Mouse (Mus musculus) MEL (cell line): ENCODE data around the gene Exoc5. TPM values are rescaled to one million over a fixed set of nuclear protein-coding genes. Genes with fewer than 3 reads are reported as not detected.

Source experiments
- DNase-seq: peaks from one replicate; pipeline ENCODE4 v3.0.0; 2011; ENCODE audit warnings: low read depth, low spot score
- H3K27ac ChIP-seq: 2 replicates; pipeline ENCODE4 v1.5.1; 2012; ENCODE audit warnings: low read depth, mild to moderate bottlenecking, control low read depth, low read length, moderate library complexity; ENCODE audit not compliant: control insufficient read depth
- H3K27me3 ChIP-seq, 2 experiments: fragments of 150-350 bp in 1 of 2; sonication (generic) in 1 of 2; 2 replicates each; pipeline ENCODE4 v1.6.1; 2012; ENCODE audit warnings: low read length in 2 of 2, mild to moderate bottlenecking in 2 of 2, improper control_type of control experiment in 1 of 2, moderate library complexity in 1 of 2; ENCODE audit not compliant: insufficient read depth in 2 of 2, control insufficient read depth in 1 of 2
- H3K36me3 ChIP-seq, 2 experiments: 2 replicates each; pipeline ENCODE4 v1.6.1; 2012 to 2014; ENCODE audit warnings: low read length in 2 of 2, improper control_type of control experiment in 1 of 2, inconsistent platforms in 1 of 2, mild to moderate bottlenecking in 1 of 2; ENCODE audit not compliant: insufficient read depth in 2 of 2, control insufficient read depth in 1 of 2
- H3K4me1 ChIP-seq, 2 experiments: fragments of 150-350 bp in 1 of 2; sonication (generic) in 1 of 2; 2 replicates each; pipeline ENCODE4 v1.6.1; 2012; ENCODE audit warnings: low read length in 2 of 2, improper control_type of control experiment in 1 of 2, mild to moderate bottlenecking in 1 of 2; ENCODE audit not compliant: insufficient read depth in 2 of 2, control insufficient read depth in 1 of 2
- H3K4me3 ChIP-seq, 2 experiments: fragments of 150-350 bp in 1 of 2; sonication (generic) in 1 of 2; 2 replicates each; pipeline ENCODE4 v1.5.1; 2012; ENCODE audit warnings: low read depth in 2 of 2, low read length in 2 of 2, mild to moderate bottlenecking in 2 of 2, moderate library complexity in 2 of 2, control low read depth in 1 of 2, improper control_type of control experiment in 1 of 2; ENCODE audit not compliant: control insufficient read depth in 1 of 2, insufficient read depth in 1 of 2
- H3K79me2 ChIP-seq: 2 replicates; pipeline ENCODE4 v1.6.1; 2012; ENCODE audit warnings: mild to moderate bottlenecking, low read length, moderate library complexity; ENCODE audit not compliant: control insufficient read depth, poor library complexity, insufficient read depth
- H3K9ac ChIP-seq: 2 replicates; pipeline ENCODE4 v1.6.1; 2012; ENCODE audit warnings: low read depth, mild to moderate bottlenecking, control low read depth, low read length, moderate library complexity; ENCODE audit not compliant: control insufficient read depth, poor library complexity, severe bottlenecking
- H3K9me3 ChIP-seq: fragments of 150-350 bp; sonication (generic); replicated peaks from 2 replicates; pipeline ENCODE4 v1.6.1; 2012; ENCODE audit warnings: mild to moderate bottlenecking, low read length, improper control_type of control experiment, moderate library complexity; ENCODE audit not compliant: insufficient read depth
- CHD1 ChIP-seq: IDR thresholded peaks from 2 replicates; pipeline ENCODE4 v1.6.1; 2012; ENCODE audit warnings: low read depth, mild to moderate bottlenecking, inconsistent platforms, low read length, improper control_type of control experiment
- CHD2 ChIP-seq: IDR thresholded peaks from 2 replicates; pipeline ENCODE4 v1.6.1; 2011; ENCODE audit warnings: low read length, improper control_type of control experiment
- CTCF ChIP-seq, 3 experiments: IDR thresholded peaks in 2 of 3; conservative IDR thresholded peaks in 1 of 3; 2 replicates each; pipeline ENCODE4 v1.5.1; 2011 to 2012; ENCODE audit warnings: low read length in 3 of 3, low read depth in 2 of 3, mild to moderate bottlenecking in 2 of 3, improper control_type of control experiment in 1 of 3, inconsistent platforms in 1 of 3, mixed read lengths in 1 of 3, moderate library complexity in 1 of 3; ENCODE audit not compliant: control insufficient read depth in 1 of 3, insufficient read depth in 1 of 3, poor library complexity in 1 of 3, severe bottlenecking in 1 of 3
- ELF1 ChIP-seq: IDR thresholded peaks from 2 replicates; pipeline ENCODE4 v1.6.1; 2014; ENCODE audit warnings: low read depth, mild to moderate bottlenecking, inconsistent platforms, low read length, improper control_type of control experiment, moderate library complexity
- ETS1 ChIP-seq: IDR thresholded peaks from 2 replicates; pipeline ENCODE4 v1.6.1; 2012; ENCODE audit warnings: low read depth, mild to moderate bottlenecking, inconsistent platforms, low read length, improper control_type of control experiment, moderate library complexity
- GABPA ChIP-seq: IDR thresholded peaks from 2 replicates; pipeline ENCODE4 v1.6.1; 2012; ENCODE audit warnings: low read depth, mild to moderate bottlenecking, inconsistent platforms, low read length, improper control_type of control experiment, moderate library complexity
- GATA1 ChIP-seq: IDR thresholded peaks from 2 replicates; pipeline ENCODE4 v1.6.1; 2011; ENCODE audit warnings: low read depth, low read length, improper control_type of control experiment
- MAX ChIP-seq: IDR thresholded peaks from 2 replicates; pipeline ENCODE4 v1.6.1; 2011; ENCODE audit warnings: low read length, improper control_type of control experiment
- MYB ChIP-seq: IDR thresholded peaks from 2 replicates; pipeline ENCODE4 v1.6.1; 2011; ENCODE audit warnings: mild to moderate bottlenecking, low read depth, low read length, improper control_type of control experiment
- RAD21 ChIP-seq: IDR thresholded peaks from 2 replicates; pipeline ENCODE4 v1.6.1; 2011; ENCODE audit warnings: mild to moderate bottlenecking, low read depth, low read length, improper control_type of control experiment
- SIN3A ChIP-seq: IDR thresholded peaks from 2 replicates; pipeline ENCODE4 v1.6.1; 2012; ENCODE audit warnings: low read length, improper control_type of control experiment, inconsistent platforms
- TBP ChIP-seq: IDR thresholded peaks from 2 replicates; pipeline ENCODE4 v1.8.0; 2011; ENCODE audit warnings: low read depth, low read length, improper control_type of control experiment
- TCF12 ChIP-seq: IDR thresholded peaks from 2 replicates; pipeline ENCODE4 v1.6.1; 2014; ENCODE audit warnings: low read depth, mild to moderate bottlenecking, inconsistent platforms, low read length, improper control_type of control experiment, moderate library complexity
- USF2 ChIP-seq, 2 experiments: IDR thresholded peaks; 2 replicates each; pipeline ENCODE4 v1.6.1; 2011 to 2012; ENCODE audit warnings: improper control_type of control experiment in 2 of 2, low read length in 2 of 2, borderline replicate concordance in 1 of 2, inconsistent platforms in 1 of 2, low read depth in 1 of 2, mild to moderate bottlenecking in 1 of 2; ENCODE audit not compliant: insufficient read depth in 1 of 2
- ZC3H11A ChIP-seq: IDR thresholded peaks from 2 replicates; pipeline ENCODE4 v1.6.1; 2012; ENCODE audit warnings: low read depth, mild to moderate bottlenecking, inconsistent platforms, low read length, improper control_type of control experiment
- ZMIZ1 ChIP-seq: IDR thresholded peaks from 2 replicates; pipeline ENCODE4 v1.6.1; 2012; ENCODE audit warnings: low read depth, mild to moderate bottlenecking, inconsistent platforms, low read length, improper control_type of control experiment, moderate library complexity
- ZNF384 ChIP-seq: IDR thresholded peaks from 2 replicates; pipeline ENCODE4 v1.6.1; 2012; ENCODE audit warnings: low read depth, mild to moderate bottlenecking, inconsistent platforms, low read length, improper control_type of control experiment
- polyA plus RNA-seq, 2 experiments: library from polyadenylated mRNA; stranded (reverse) in 1 of 2; unstranded in 1 of 2; fragments of >175 nt in 1 of 2; fragments of >200 nt in 1 of 2; gene quantifications; 2 replicates each; pipeline versions ENCODE4 v1.2.1 to v1.2.4; 2012; ENCODE audit warnings: low replicate concordance in 2 of 2, low read depth in 1 of 2; ENCODE audit not compliant: insufficient read length in 2 of 2, insufficient read depth in 1 of 2, missing spikeins in 1 of 2
- total RNA-seq: library from RNA; depleted of rRNA; stranded (reverse); fragments of 300-350 nt; gene quantifications from 2 replicates; pipeline ENCODE4 v1.2.3, GENCODE M21; 2012

The Exoc5 gene
- total and polyA plus RNA-seq, 3 experiments: 23.0 to 56.4 (median 34.9) TPM

- H3K9ac ChIP-seq: no peak overlapping the region
- no peaks in the 10 kb centered on the region for H3K79me2 ChIP-seq
- H3K4me1 ChIP-seq: no peaks in the 10 kb centered on the region
- H3K4me3 ChIP-seq: no peak overlapping the region
- no peak overlapping the region for H3K27ac ChIP-seq
- TF ChIP-seq GATA1: no peak
- TF ChIP-seq USF2 (IDR thresholded peaks at IDR 0.05; ENCODE audit: borderline replicate concordance in 1 of 2, insufficient read depth in 1 of 2, low read depth in 1 of 2, low read length in 2 of 2): no peak
- no peak for TF ChIP-seq TCF12
- TF ChIP-seq GABPA: no peak
- TF ChIP-seq ZNF384: no peak
- TF ChIP-seq MAX: no peak
- TF ChIP-seq CTCF (IDR thresholded peaks at IDR 0.05 in 2 of 3, conservative IDR thresholded peaks at IDR 0.05 in 1 of 3; ENCODE audit: control insufficient read depth in 1 of 3, insufficient read depth in 1 of 3, low read depth in 2 of 3, low read length in 3 of 3, poor library complexity in 1 of 3, severe bottlenecking in 1 of 3): no peak
- TF ChIP-seq CHD1: no peak
- TF ChIP-seq MYB: no peak
- TF ChIP-seq CHD2: no peak
- no peak for TF ChIP-seq ZC3H11A
- TF ChIP-seq SIN3A: no peak
- H3K27me3 ChIP-seq: no peaks in the 10 kb centered on the region
- H3K36me3 ChIP-seq: no peaks in the 10 kb centered on the region
- no peak for DNase-seq
- no peaks in the 10 kb centered on the region for H3K9me3 ChIP-seq
These were observed 74.3 kb downstream of the Exoc5 start for GRCm38 (mm10) chr14:48992070-48992580.

- H3K9ac ChIP-seq: no peak overlapping the region
- H3K27ac ChIP-seq: no peak overlapping the region
- no peak overlapping the region for H3K4me3 ChIP-seq
- no peaks in the 10 kb centered on the region for H3K79me2 ChIP-seq
- no peak for DNase-seq
- H3K36me3 ChIP-seq: no peaks in the 10 kb centered on the region; a peak in 1 of 4 replicates
- 0 out of 4 replicates have a peak, but pooled peaks cover 0 to 3% of the 10 kb centered on the region in 2 experiments for H3K4me1 ChIP-seq
- H3K27me3 ChIP-seq: no peaks in the 10 kb centered on the region
- no peaks in the 10 kb centered on the region for H3K9me3 ChIP-seq
- TF ChIP-seq CHD1 (no peak), ZMIZ1 (no peak), RAD21 (no peak), MYB (no peak), ELF1 (no peak), ZC3H11A (no peak), ETS1 (no peak), TBP (no peak)
These were observed 75.3 kb downstream of the Exoc5 start for GRCm38 (mm10) chr14:48991144-48991522.
